Mouse (Mus musculus): ENCODE results near the gene Tubgcp2. TPM values are rescaled to one million over a fixed set of nuclear protein-coding genes. Genes with fewer than 3 reads are reported as not detected.

Tubgcp2 gene
- polyA plus RNA-seq, 1 experiment from 2014 or later, result 64.7 TPM

GRCm38 (mm10) chr7:139998691-139999350 is 37.6 kb downstream of the Tubgcp2 start:
- no peak for DNase-seq
- H3K36me3 ChIP-seq (ENCODE audit: control insufficient read depth, insufficient read depth, low read length), result peaks cover 83% of the 10 kb centered on the region

GRCm38 (mm10) chr7:139994676-139995075 is 41.8 kb downstream of the Tubgcp2 start:
- 37% methylated on average over 3 of the region's 3 CpGs for WGBS
- Histone ChIP-seq H3K27me3 (ENCODE audit: control insufficient read depth, insufficient read depth, low read length) (no peaks in the 10 kb centered on the region), H3K36me3 (ENCODE audit: control insufficient read depth, insufficient read depth, low read length) (peaks cover 47% of the 10 kb centered on the region), H3K27ac (replicated peaks; ENCODE audit: low read depth, low read length) (no peak overlapping the region), H3K9ac (replicated peaks; ENCODE audit: low read length) (no peak overlapping the region), H3K9me3 (ENCODE audit: control insufficient read depth, low read length) (no peaks in the 10 kb centered on the region), H3K4me2 (ENCODE audit: low read length) (no peak overlapping the region), H3K4me1 (ENCODE audit: control insufficient read depth, insufficient read depth, low read length) (no peaks in the 10 kb centered on the region), H3K4me3 (replicated peaks; ENCODE audit: low read depth, low read length) (no peak overlapping the region)
- DNase-seq, result peak; percentile 82
- ATAC-seq (ENCODE audit: low FRiP score, low TSS enrichment), result no peak

More at GRCm38 (mm10) chr7:139998691-139999350, 37.6 kb downstream of the Tubgcp2 start:
- Histone ChIP-seq H3K27ac (replicated peaks; ENCODE audit: low read depth, low read length) (no peak overlapping the region), H3K4me1 (ENCODE audit: control insufficient read depth, insufficient read depth, low read length) (no peaks in the 10 kb centered on the region), H3K9ac (replicated peaks; ENCODE audit: low read length) (no peak overlapping the region), H3K4me3 (replicated peaks; ENCODE audit: low read depth, low read length) (no peak overlapping the region), H3K27me3 (ENCODE audit: control insufficient read depth, insufficient read depth, low read length) (no peaks in the 10 kb centered on the region), H3K9me3 (ENCODE audit: control insufficient read depth, low read length) (no peaks in the 10 kb centered on the region), H3K4me2 (ENCODE audit: low read length) (no peak overlapping the region)
- no peak for ATAC-seq (ENCODE audit: low FRiP score, low TSS enrichment)
- WGBS, result 97% methylated on average over 13 of the region's 13 CpGs

GRCm38 (mm10) chr7:139994202-139994601 is 42.3 kb downstream of the Tubgcp2 start:
- ATAC-seq (ENCODE audit: low FRiP score, low TSS enrichment) (no peak), DNase-seq (no peak)
- no peak overlapping the region for H3K4me3 ChIP-seq (replicated peaks; ENCODE audit: low read depth, low read length)
- no peak overlapping the region for H3K9ac ChIP-seq (replicated peaks; ENCODE audit: low read length)
- no peaks in the 10 kb centered on the region for H3K27me3 ChIP-seq (ENCODE audit: control insufficient read depth, insufficient read depth, low read length)
- no peaks in the 10 kb centered on the region for H3K9me3 ChIP-seq (ENCODE audit: control insufficient read depth, low read length)
- no peak overlapping the region for H3K27ac ChIP-seq (replicated peaks; ENCODE audit: low read depth, low read length)
- no peak overlapping the region for H3K4me2 ChIP-seq (ENCODE audit: low read length)
- H3K4me1 ChIP-seq (ENCODE audit: control insufficient read depth, insufficient read depth, low read length), result no peaks in the 10 kb centered on the region
- H3K36me3 ChIP-seq (ENCODE audit: control insufficient read depth, insufficient read depth, low read length), result peaks cover 43% of the 10 kb centered on the region
- WGBS, result 74% methylated on average over 4 of the region's 4 CpGs

- Histone ChIP-seq H3K9me3 (ENCODE audit: control insufficient read depth, low read length) (no peaks in the 10 kb centered on the region), H3K4me1 (ENCODE audit: control insufficient read depth, insufficient read depth, low read length) (no peaks in the 10 kb centered on the region), H3K27ac (replicated peaks; ENCODE audit: low read depth, low read length) (no peak overlapping the region), H3K4me3 (replicated peaks; ENCODE audit: low read depth, low read length) (no peak overlapping the region), H3K9ac (replicated peaks; ENCODE audit: low read length) (no peak overlapping the region), H3K27me3 (ENCODE audit: control insufficient read depth, insufficient read depth, low read length) (no peaks in the 10 kb centered on the region), H3K36me3 (ENCODE audit: control insufficient read depth, insufficient read depth, low read length) (peaks cover 36% of the 10 kb centered on the region), H3K4me2 (ENCODE audit: low read length) (no peak overlapping the region)
- ATAC-seq (ENCODE audit: low FRiP score, low TSS enrichment) (no peak), DNase-seq (no peak)
- 94% methylated on average over 6 of the region's 6 CpGs for WGBS
Measured at GRCm38 (mm10) chr7:139993532-139993931, 42.9 kb downstream of the Tubgcp2 start.

GRCm38 (mm10) chr7:139992406-139992805 is 44.1 kb downstream of the Tubgcp2 start, which contains the start of gene Adam8:
Adam8 (minus strand) TSS chr7:139992562.
- DNase-seq (no peak), ATAC-seq (ENCODE audit: low FRiP score, low TSS enrichment) (no peak)
- Histone ChIP-seq H3K4me1 (ENCODE audit: control insufficient read depth, insufficient read depth, low read length) (no peaks in the 10 kb centered on the region), H3K9ac (replicated peaks; ENCODE audit: low read length) (no peak within 1 kb of the TSS), H3K27me3 (ENCODE audit: control insufficient read depth, insufficient read depth, low read length) (no peaks in the 10 kb centered on the region), H3K4me2 (ENCODE audit: low read length) (no peak within 1 kb of the TSS), H3K9me3 (ENCODE audit: control insufficient read depth, low read length) (no peaks in the 10 kb centered on the region), H3K4me3 (replicated peaks; ENCODE audit: low read depth, low read length) (no peak within 1 kb of the TSS), H3K36me3 (ENCODE audit: control insufficient read depth, insufficient read depth, low read length) (peaks cover 25% of the 10 kb centered on the region), H3K27ac (replicated peaks; ENCODE audit: low read depth, low read length) (no peak within 1 kb of the TSS)
- WGBS, result 26% methylated on average over 7 of the region's 7 CpGs

- DNase-seq (no peak), ATAC-seq (ENCODE audit: low FRiP score, low TSS enrichment) (no peak)
- no peak overlapping the region for H3K9ac ChIP-seq (replicated peaks; ENCODE audit: low read length)
- H3K27ac ChIP-seq (replicated peaks; ENCODE audit: low read depth, low read length), result no peak overlapping the region
- 75% methylated on average over 8 of the region's 8 CpGs for WGBS
- no peaks in the 10 kb centered on the region for H3K4me1 ChIP-seq (ENCODE audit: control insufficient read depth, insufficient read depth, low read length)
- H3K9me3 ChIP-seq (ENCODE audit: control insufficient read depth, low read length), result no peaks in the 10 kb centered on the region
- peaks cover 13% of the 10 kb centered on the region for H3K36me3 ChIP-seq (ENCODE audit: control insufficient read depth, insufficient read depth, low read length)
- H3K27me3 ChIP-seq (ENCODE audit: control insufficient read depth, insufficient read depth, low read length), result no peaks in the 10 kb centered on the region
- H3K4me3 ChIP-seq (replicated peaks; ENCODE audit: low read depth, low read length), result no peak overlapping the region
- no peak overlapping the region for H3K4me2 ChIP-seq (ENCODE audit: low read length)
Measured at GRCm38 (mm10) chr7:139990864-139991394, 45.5 kb downstream of the Tubgcp2 start.

GRCm38 (mm10) chr7:139988272-139988671 is 48.2 kb downstream of the Tubgcp2 start:
- Histone ChIP-seq H3K27me3 (ENCODE audit: control insufficient read depth, insufficient read depth, low read length) (no peaks in the 10 kb centered on the region), H3K4me2 (ENCODE audit: low read length) (no peak overlapping the region), H3K4me3 (replicated peaks; ENCODE audit: low read depth, low read length) (no peak overlapping the region), H3K27ac (replicated peaks; ENCODE audit: low read depth, low read length) (no peak overlapping the region), H3K4me1 (ENCODE audit: control insufficient read depth, insufficient read depth, low read length) (no peaks in the 10 kb centered on the region), H3K9me3 (ENCODE audit: control insufficient read depth, low read length) (no peaks in the 10 kb centered on the region), H3K9ac (replicated peaks; ENCODE audit: low read length) (no peak overlapping the region), H3K36me3 (ENCODE audit: control insufficient read depth, insufficient read depth, low read length) (peaks cover 3% of the 10 kb centered on the region; the same call in 1 of the 2 replicates)
- 91% methylated on average over 9 of the region's 9 CpGs for WGBS
- ATAC-seq (ENCODE audit: low FRiP score, low TSS enrichment) (no peak), DNase-seq (no peak)

- ATAC-seq (ENCODE audit: low FRiP score, low TSS enrichment), result no peak
- H3K4me1 ChIP-seq (ENCODE audit: control insufficient read depth, insufficient read depth, low read length), result no peaks in the 10 kb centered on the region
Measured at GRCm38 (mm10) chr7:139984505-139984904, 52.0 kb downstream of the Tubgcp2 start.

GRCm38 (mm10) chr7:139982058-139982457 is 54.4 kb downstream of the Tubgcp2 start:
- H3K4me3 ChIP-seq (replicated peaks; ENCODE audit: low read depth, low read length), result no peak overlapping the region
- no peaks in the 10 kb centered on the region for H3K9me3 ChIP-seq (ENCODE audit: control insufficient read depth, low read length)
- H3K27ac ChIP-seq (replicated peaks; ENCODE audit: low read depth, low read length), result no peak overlapping the region
- DNase-seq, result no peak
- peaks cover 3% of the 10 kb centered on the region; the same call in 1 of the 2 replicates for H3K36me3 ChIP-seq (ENCODE audit: control insufficient read depth, insufficient read depth, low read length)
- H3K27me3 ChIP-seq (ENCODE audit: control insufficient read depth, insufficient read depth, low read length), result no peaks in the 10 kb centered on the region
- 90% methylated on average over 11 of the region's 11 CpGs for WGBS
- H3K4me1 ChIP-seq (ENCODE audit: control insufficient read depth, insufficient read depth, low read length), result peaks cover 6% of the 10 kb centered on the region; the same call in 1 of the 2 replicates
- no peak for ATAC-seq (ENCODE audit: low FRiP score, low TSS enrichment)
- no peak overlapping the region for H3K4me2 ChIP-seq (ENCODE audit: low read length)
- H3K9ac ChIP-seq (replicated peaks; ENCODE audit: low read length), result no peak overlapping the region

More at GRCm38 (mm10) chr7:139984505-139984904, 52.0 kb downstream of the Tubgcp2 start:
- 90% methylated on average over 11 of the region's 11 CpGs for WGBS
- H3K27ac ChIP-seq (replicated peaks; ENCODE audit: low read depth, low read length), result no peak overlapping the region
- H3K4me3 ChIP-seq (replicated peaks; ENCODE audit: low read depth, low read length), result no peak overlapping the region
- no peak for DNase-seq
- peaks cover 3% of the 10 kb centered on the region; the same call in 1 of the 2 replicates for H3K36me3 ChIP-seq (ENCODE audit: control insufficient read depth, insufficient read depth, low read length)
- no peaks in the 10 kb centered on the region for H3K9me3 ChIP-seq (ENCODE audit: control insufficient read depth, low read length)
- no peak overlapping the region for H3K4me2 ChIP-seq (ENCODE audit: low read length)
- H3K27me3 ChIP-seq (ENCODE audit: control insufficient read depth, insufficient read depth, low read length), result no peaks in the 10 kb centered on the region
- no peak overlapping the region for H3K9ac ChIP-seq (replicated peaks; ENCODE audit: low read length)

Data from midbrain, embryonic 14.5 days (tissue).